Mouse (Mus musculus): ENCODE measurements at regions not wholly inside any gene's neighbourhood (a gene's known extent, or its start where the extent isn't known, plus 50 kb on each side); places are given as distances from the start of the nearest gene placed in this dataset.

DNA sequence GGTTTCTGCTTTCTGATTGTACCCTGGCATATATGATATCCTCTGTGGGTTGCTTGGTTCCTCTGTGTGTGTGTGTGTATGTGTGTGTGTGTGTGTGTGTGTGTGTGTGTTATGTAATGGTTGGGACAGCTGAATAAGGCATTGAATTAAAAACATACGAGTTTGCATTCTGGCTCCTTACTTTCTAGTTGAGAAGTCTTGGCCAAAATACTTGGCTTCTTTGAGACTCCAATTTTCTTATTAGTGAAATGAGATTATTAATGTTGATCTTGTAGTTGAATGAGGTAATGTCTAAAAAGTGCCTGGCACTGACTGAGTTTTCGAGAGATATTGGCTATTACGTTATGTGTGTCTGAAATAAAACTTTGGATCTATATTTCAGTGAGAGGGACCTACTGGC, 88.0 kb upstream of the Serp2 start:
- H3K27me3 ChIP-seq = no peaks in the 10 kb centered on the region
- no peak for ATAC-seq (replicated peaks; ENCODE audit: low FRiP score)
- H3K4me2 ChIP-seq = no peak overlapping the region
- no peak overlapping the region for H3K9ac ChIP-seq
- H3K9me3 ChIP-seq (replicated peaks) = no peaks in the 10 kb centered on the region
- H3K36me3 ChIP-seq = no peaks in the 10 kb centered on the region
- H3K27ac ChIP-seq = no peak overlapping the region
- no peak overlapping the region for H3K4me3 ChIP-seq (replicated peaks)
- 83% methylated on average over 3 of the region's 3 CpGs for WGBS
- peaks cover 7% of the 10 kb centered on the region for H3K4me1 ChIP-seq

DNA sequence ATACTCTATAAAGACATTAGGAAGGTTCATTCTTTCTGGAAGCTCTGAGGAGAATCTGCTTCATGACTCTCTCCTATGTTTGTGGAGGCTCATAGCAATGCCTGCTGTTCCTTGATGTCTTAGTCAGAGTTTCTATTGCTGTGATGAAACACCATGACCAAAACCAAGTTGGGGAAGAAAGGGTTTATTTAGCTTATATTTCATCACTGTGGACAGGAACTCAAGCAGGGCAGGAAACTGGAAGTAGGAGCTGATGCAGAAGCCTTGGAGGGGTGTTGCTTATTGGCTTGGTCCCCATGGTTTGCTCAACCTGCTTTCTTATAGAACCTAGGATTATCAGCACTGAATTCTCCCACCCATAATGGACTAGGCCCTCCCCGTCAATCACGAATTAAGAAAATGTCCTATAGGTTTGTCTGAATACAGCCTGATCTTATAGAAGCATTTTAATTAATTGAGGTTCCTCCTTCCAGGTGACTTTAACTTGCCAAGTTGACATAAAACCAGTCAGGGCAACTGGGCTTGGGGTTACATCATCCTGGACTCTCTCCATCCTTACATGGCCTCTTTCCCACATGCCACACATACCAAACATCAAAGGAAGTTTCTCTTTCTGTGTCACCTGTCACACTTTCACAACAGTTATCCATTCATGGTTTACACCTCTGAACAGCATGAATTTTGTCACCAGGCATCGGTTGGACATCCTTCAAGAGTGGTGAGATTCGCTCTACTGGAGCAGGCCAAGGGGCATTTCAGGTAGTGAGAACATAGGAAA, 85.3 kb upstream of the Serp2 start:
- Histone ChIP-seq H3K9me3 (replicated peaks) (no peaks in the 10 kb centered on the region), H3K27ac (no peak overlapping the region), H3K36me3 (no peaks in the 10 kb centered on the region), H3K27me3 (no peaks in the 10 kb centered on the region), H3K4me3 (replicated peaks) (no peak overlapping the region), H3K9ac (no peak overlapping the region), H3K4me1 (no peaks in the 10 kb centered on the region), H3K4me2 (no peak overlapping the region)
- ATAC-seq (replicated peaks; ENCODE audit: low FRiP score) = no peak
- 85% methylated on average over 4 of the region's 4 CpGs for whole genome bisulfite sequencing

GRCm38 (mm10) chr14:76633170-76633569, 76.5 kb upstream of the Serp2 start:
- Histone ChIP-seq H3K4me3 (replicated peaks) (no peak overlapping the region), H3K36me3 (no peaks in the 10 kb centered on the region), H3K9me3 (replicated peaks) (no peaks in the 10 kb centered on the region), H3K9ac (no peak overlapping the region), H3K27ac (peak overlapping the region; percentile 14; the same call in 1 of the 2 replicates), H3K4me2 (no peak overlapping the region), H3K4me1 (peaks cover 44% of the 10 kb centered on the region), H3K27me3 (no peaks in the 10 kb centered on the region)
- ATAC-seq (replicated peaks; ENCODE audit: low FRiP score) = no peak
- 39% methylated on average over 6 of the region's 6 CpGs for WGBS

DNA sequence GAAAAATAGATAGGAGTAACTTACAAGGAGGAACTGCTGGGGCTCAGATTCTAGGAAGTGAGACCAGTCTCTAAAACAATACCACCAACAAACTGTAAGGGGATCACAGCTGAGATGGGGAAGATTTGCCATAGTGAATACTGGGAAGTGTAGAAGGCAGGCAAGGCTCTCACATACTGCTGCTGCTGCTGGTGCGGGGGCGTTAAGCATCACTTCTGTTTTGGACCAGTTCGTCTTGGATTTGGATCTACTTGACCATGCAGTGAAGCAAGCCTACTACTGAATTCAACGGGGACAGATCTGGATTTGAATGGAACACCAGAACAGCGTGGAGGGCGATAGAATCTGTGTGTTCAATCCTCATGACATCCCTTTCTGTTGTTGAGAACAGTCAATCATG, 76.1 kb upstream of the Serp2 start:
- H3K27me3 ChIP-seq = no peaks in the 10 kb centered on the region
- H3K4me1 ChIP-seq = peaks cover 48% of the 10 kb centered on the region
- H3K4me2 ChIP-seq = no peak overlapping the region
- no peaks in the 10 kb centered on the region for H3K9me3 ChIP-seq (replicated peaks)
- no peak overlapping the region for H3K9ac ChIP-seq
- H3K27ac ChIP-seq = peak overlapping the region; percentile 14; the same call in 1 of the 2 replicates
- no peaks in the 10 kb centered on the region for H3K36me3 ChIP-seq
- no peak overlapping the region for H3K4me3 ChIP-seq (replicated peaks)
- no peak for ATAC-seq (replicated peaks; ENCODE audit: low FRiP score)
- 69% methylated on average over 6 of the region's 6 CpGs for WGBS

DNA sequence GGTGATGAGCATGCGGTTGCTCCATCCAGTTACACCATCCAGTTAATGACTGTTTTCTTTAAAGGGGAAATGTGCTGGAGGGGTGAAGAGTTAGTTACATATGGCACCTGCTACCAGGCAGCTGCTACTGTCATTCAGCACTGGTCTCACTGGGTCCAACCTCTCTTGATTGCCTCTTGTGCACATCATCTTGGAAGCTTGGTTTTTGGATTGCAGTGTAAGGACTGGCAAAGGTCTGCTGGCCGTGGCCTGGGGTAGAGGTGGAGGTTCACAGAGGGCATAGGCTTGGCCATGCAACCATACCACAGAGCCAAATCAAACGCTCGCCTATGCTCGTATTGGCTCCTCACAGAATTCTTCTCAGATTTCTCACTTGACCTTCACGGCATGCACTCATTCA, 75.1 kb upstream of the Serp2 start:
- H3K4me2 ChIP-seq = no peak overlapping the region
- no peaks in the 10 kb centered on the region for H3K27me3 ChIP-seq
- H3K4me3 ChIP-seq (replicated peaks) = no peak overlapping the region
- H3K4me1 ChIP-seq = peaks cover 50% of the 10 kb centered on the region
- H3K36me3 ChIP-seq = no peaks in the 10 kb centered on the region
- 66% methylated on average over 6 of the region's 6 CpGs for WGBS
- ATAC-seq (replicated peaks; ENCODE audit: low FRiP score) = no peak
- H3K9ac ChIP-seq = no peak overlapping the region
- H3K27ac ChIP-seq = no peak overlapping the region
- H3K9me3 ChIP-seq (replicated peaks) = no peaks in the 10 kb centered on the region

DNA sequence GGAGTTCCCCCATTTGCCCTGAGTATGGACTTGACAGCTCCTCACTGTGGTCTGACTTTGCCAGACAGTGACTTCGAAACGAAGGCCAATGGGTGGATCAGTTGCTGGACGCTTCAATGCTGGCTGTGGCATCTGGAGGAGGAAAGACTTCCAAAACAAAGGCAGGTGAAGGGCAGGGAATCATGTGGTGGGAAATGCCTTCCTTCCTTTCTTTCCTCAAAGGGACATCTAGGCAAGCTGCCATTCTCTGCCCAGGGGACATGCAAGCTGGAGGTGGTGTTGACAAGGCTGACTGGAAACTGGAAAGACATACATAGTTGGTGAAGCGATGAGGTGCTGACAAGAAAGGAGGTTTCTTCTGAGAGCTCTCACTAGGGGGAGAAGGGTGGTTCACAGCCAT, 74.5 kb upstream of the Serp2 start:
- no peak overlapping the region for H3K27ac ChIP-seq
- ATAC-seq (replicated peaks; ENCODE audit: low FRiP score) = no peak
- peaks cover 53% of the 10 kb centered on the region for H3K4me1 ChIP-seq
- WGBS = 70% methylated on average over 4 of the region's 4 CpGs
- no peaks in the 10 kb centered on the region for H3K36me3 ChIP-seq
- no peak overlapping the region for H3K4me3 ChIP-seq (replicated peaks)
- H3K27me3 ChIP-seq = no peaks in the 10 kb centered on the region
- H3K9me3 ChIP-seq (replicated peaks) = no peaks in the 10 kb centered on the region
- H3K4me2 ChIP-seq = no peak overlapping the region
- no peak overlapping the region for H3K9ac ChIP-seq

DNA sequence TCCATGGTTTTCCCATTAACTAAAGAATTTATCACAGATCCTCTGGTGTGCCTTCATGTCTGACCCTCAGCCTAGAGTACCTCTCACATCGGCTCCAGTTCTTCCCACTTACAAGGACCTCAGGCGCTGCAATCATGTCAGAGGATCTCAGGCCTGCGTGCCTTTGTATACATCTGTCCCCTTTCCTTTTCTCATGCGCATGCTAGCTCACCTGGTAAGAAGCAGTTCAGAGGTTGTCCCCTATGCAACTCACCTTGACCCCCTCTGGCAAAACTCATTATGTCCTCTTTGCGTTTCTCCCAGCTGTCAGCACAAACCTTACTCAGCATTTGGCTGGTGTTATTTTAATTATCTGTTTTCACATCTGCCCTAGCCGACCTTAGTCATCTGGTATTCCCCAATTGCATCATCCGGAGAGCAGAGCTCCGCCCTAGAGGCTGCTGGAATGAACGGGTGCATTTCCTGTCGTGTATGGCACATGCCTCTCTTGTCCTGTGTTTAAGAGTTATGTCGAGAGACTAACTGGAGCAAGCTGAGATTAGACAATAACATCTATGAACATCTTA, 73.3 kb upstream of the Serp2 start:
- Histone ChIP-seq H3K9ac (no peak overlapping the region), H3K9me3 (replicated peaks) (no peaks in the 10 kb centered on the region), H3K27me3 (no peaks in the 10 kb centered on the region), H3K4me2 (no peak overlapping the region), H3K36me3 (no peaks in the 10 kb centered on the region), H3K4me3 (replicated peaks) (no peak overlapping the region), H3K27ac (no peak overlapping the region), H3K4me1 (peaks cover 63% of the 10 kb centered on the region)
- no peak for ATAC-seq (replicated peaks; ENCODE audit: low FRiP score)
- 83% methylated on average over 11 of the region's 11 CpGs for WGBS

GRCm38 (mm10) chr14:76628182-76628892, 71.6 kb upstream of the Serp2 start:
- no peaks in the 10 kb centered on the region for H3K27me3 ChIP-seq
- H3K9ac ChIP-seq = no peak overlapping the region
- 61% methylated on average over 10 of the region's 10 CpGs for WGBS
- no peaks in the 10 kb centered on the region for H3K36me3 ChIP-seq
- no peaks in the 10 kb centered on the region for H3K9me3 ChIP-seq (replicated peaks)
- ATAC-seq (replicated peaks; ENCODE audit: low FRiP score) = no peak
- H3K4me2 ChIP-seq = no peak overlapping the region
- H3K27ac ChIP-seq = peak overlapping the region; percentile 33; the same call in 1 of the 2 replicates
- no peak overlapping the region for H3K4me3 ChIP-seq (replicated peaks)
- H3K4me1 ChIP-seq = peaks cover 72% of the 10 kb centered on the region

GRCm38 (mm10) chr14:76625589-76626368, 69.1 kb upstream of the Serp2 start:
- 65% methylated on average over 10 of the region's 10 CpGs for WGBS
- Histone ChIP-seq H3K4me3 (replicated peaks) (no peak overlapping the region), H3K27ac (0 out of 2 replicates have a peak overlapping the region, but pooled peaks have one; percentile 10), H3K9ac (no peak overlapping the region), H3K36me3 (no peaks in the 10 kb centered on the region), H3K4me1 (peaks cover 68% of the 10 kb centered on the region), H3K4me2 (no peak overlapping the region), H3K9me3 (replicated peaks) (no peaks in the 10 kb centered on the region), H3K27me3 (no peaks in the 10 kb centered on the region)
- no peak for ATAC-seq (replicated peaks; ENCODE audit: low FRiP score)

GRCm38 (mm10) chr14:76624626-76625378, 68.1 kb upstream of the Serp2 start:
- Histone ChIP-seq H3K9me3 (replicated peaks) (no peaks in the 10 kb centered on the region), H3K27ac (peak overlapping the region; percentile 91), H3K4me1 (peaks cover 63% of the 10 kb centered on the region), H3K36me3 (no peaks in the 10 kb centered on the region), H3K4me2 (no peak overlapping the region), H3K4me3 (replicated peaks) (no peak overlapping the region), H3K27me3 (no peaks in the 10 kb centered on the region), H3K9ac (no peak overlapping the region)
- WGBS = 62% methylated on average over 7 of the region's 7 CpGs
- ATAC-seq (replicated peaks; ENCODE audit: low FRiP score) = no peak

- Histone ChIP-seq H3K27me3 (no peaks in the 10 kb centered on the region), H3K9ac (no peak overlapping the region; the same call in 1 of the 2 replicates), H3K9me3 (replicated peaks) (no peaks in the 10 kb centered on the region), H3K27ac (peak overlapping the region; percentile 91), H3K4me3 (replicated peaks) (no peak overlapping the region), H3K36me3 (no peaks in the 10 kb centered on the region), H3K4me2 (peak overlapping the region; percentile 38), H3K4me1 (peaks cover 65% of the 10 kb centered on the region)
- 15% methylated on average over 10 of the region's 10 CpGs for WGBS
- ATAC-seq (replicated peaks; ENCODE audit: low FRiP score) = no peak
These were observed 66.8 kb upstream of the Serp2 start for GRCm38 (mm10) chr14:76623371-76623988.
